Mouse (Mus musculus) ES-E14 (cell line): ENCODE measurements at regions not wholly inside any gene's neighbourhood (a gene's known extent, or its start where the extent isn't known, plus 50 kb on each side); places are given as distances from the start of the nearest gene placed in this dataset.

Source experiments
- DNase-seq: peaks from one replicate; pipeline ENCODE4 v3.0.0-alpha.2; 2013; ENCODE audit warnings: low read depth, low spot score
- H3K27ac ChIP-seq: 2 replicates; pipeline ENCODE4 v1.5.1; 2012; ENCODE audit warnings: low read depth, mild to moderate bottlenecking, low read length, moderate library complexity, mixed read lengths; ENCODE audit not compliant: poor library complexity, insufficient read depth, severe bottlenecking
- H3K36me3 ChIP-seq: 2 replicates; pipeline ENCODE4 v1.6.1; 2012; ENCODE audit warnings: mild to moderate bottlenecking, low read length, moderate library complexity, mixed read lengths; ENCODE audit not compliant: control insufficient read depth, poor library complexity, insufficient read depth, severe bottlenecking
- H3K4me1 ChIP-seq, 2 experiments: fragments of 150-350 bp in 1 of 2; sonication (generic) in 1 of 2; 2 replicates each; pipeline ENCODE4 v1.6.1; 2012; ENCODE audit warnings: low read length in 2 of 2, mild to moderate bottlenecking in 1 of 2, mixed read lengths in 1 of 2; ENCODE audit not compliant: control insufficient read depth in 2 of 2, insufficient read depth in 2 of 2, poor library complexity in 1 of 2
- H3K4me3 ChIP-seq, 2 experiments: fragments of 150-350 bp in 1 of 2; sonication (generic) in 1 of 2; 2 replicates each; pipeline ENCODE4 v1.5.1; 2012; ENCODE audit warnings: low read length in 2 of 2, low read depth in 1 of 2, mild to moderate bottlenecking in 1 of 2, mixed read lengths in 1 of 2; ENCODE audit not compliant: insufficient read depth in 1 of 2, poor library complexity in 1 of 2, severe bottlenecking in 1 of 2
- H3K9ac ChIP-seq: 2 replicates; pipeline ENCODE4 v1.6.1; 2012; ENCODE audit warnings: low read depth, mild to moderate bottlenecking, low read length, mixed read lengths; ENCODE audit not compliant: poor library complexity, insufficient read depth, severe bottlenecking
- H3K9me3 ChIP-seq: fragments of 150-350 bp; sonication (generic); 2 replicates; pipeline ENCODE4 v1.6.1; 2012; ENCODE audit warnings: low read depth, mild to moderate bottlenecking, low read length; ENCODE audit not compliant: control insufficient read depth, insufficient read depth
- CHD2 ChIP-seq: IDR thresholded peaks from 2 replicates; pipeline ENCODE4 v1.6.1; 2014; ENCODE audit warnings: mild to moderate bottlenecking, low read depth, low read length, inconsistent platforms
- HCFC1 ChIP-seq: IDR thresholded peaks from 2 replicates; pipeline ENCODE4 v1.6.1; 2012; ENCODE audit warnings: low read length, inconsistent platforms, borderline replicate concordance; ENCODE audit not compliant: insufficient read depth
- MAFK ChIP-seq: IDR thresholded peaks from 2 replicates; pipeline ENCODE4 v1.6.1; 2014; ENCODE audit warnings: mild to moderate bottlenecking, low read depth, low read length, inconsistent platforms; ENCODE audit not compliant: insufficient read depth
- ZC3H11A ChIP-seq: IDR thresholded peaks from 2 replicates; pipeline ENCODE4 v1.6.1; 2012; ENCODE audit warnings: low read depth, mild to moderate bottlenecking, inconsistent platforms, low read length, borderline replicate concordance
- ZNF384 ChIP-seq: IDR thresholded peaks from 2 replicates; pipeline ENCODE4 v1.6.1; 2012; ENCODE audit warnings: low read depth, low read length, inconsistent platforms
- in situ Hi-C, 2 experiments: fragments of 600-800 bp; cut with MboI; formaldehyde crosslinking; loops; one replicate each; pipeline ENCODE4 v1.15.1; 2025; ENCODE audit warnings: low sequenced_read_pairs in 2 of 2, inconsistent platforms in 1 of 2; ENCODE audit not compliant: unreplicated experiment in 2 of 2

- in situ Hi-C loops = no loop called here
- DNase-seq = no peak
- no peak overlapping the region for H3K4me3 ChIP-seq
- H3K9ac ChIP-seq = no peak overlapping the region
- no peaks in the 10 kb centered on the region for H3K4me1 ChIP-seq
- H3K27ac ChIP-seq = no peak overlapping the region
- no peaks in the 10 kb centered on the region for H3K9me3 ChIP-seq
- TF ChIP-seq ZNF384 = no peak
- no peak for TF ChIP-seq HCFC1
- no peak for TF ChIP-seq MAFK
- no peak for TF ChIP-seq CHD2
- TF ChIP-seq ZC3H11A = no peak
- H3K36me3 ChIP-seq = no peaks in the 10 kb centered on the region
Measured at GRCm38 (mm10) chr13:56021716-56022115, 114.4 kb downstream of the H2afy start.

DNA sequence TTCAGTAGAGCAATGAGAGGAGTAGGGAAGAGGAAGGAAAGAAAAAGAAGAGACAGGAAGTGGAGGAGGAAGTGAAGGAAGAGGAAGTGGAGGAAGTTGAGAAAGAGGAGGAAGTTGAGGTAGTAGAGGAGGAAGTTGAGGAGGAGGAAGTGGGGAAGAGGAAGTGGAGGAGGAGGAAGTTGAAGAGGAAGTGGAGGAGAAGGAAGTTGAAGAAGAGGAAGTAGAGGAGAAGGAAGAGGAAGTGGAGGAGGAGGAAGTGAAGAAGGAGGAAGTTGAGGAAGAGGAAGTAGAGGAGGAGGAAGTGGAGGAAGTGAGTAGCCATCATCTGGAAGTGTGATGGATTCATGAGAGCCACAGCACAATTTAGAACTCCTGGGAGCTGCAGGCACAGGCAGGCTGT is 122.2 kb downstream of the H2afy start:
- Histone ChIP-seq H3K4me3 (no peak overlapping the region), H3K36me3 (no peaks in the 10 kb centered on the region), H3K9me3 (no peaks in the 10 kb centered on the region), H3K9ac (no peak overlapping the region), H3K27ac (no peak overlapping the region), H3K4me1 (no peaks in the 10 kb centered on the region)
- DNase-seq = no peak
- no peak for TF ChIP-seq ZNF384
- TF ChIP-seq ZC3H11A = no peak
- TF ChIP-seq MAFK = no peak
- no peak for TF ChIP-seq CHD2
- no peak for TF ChIP-seq HCFC1
- in situ Hi-C loops = no loop called here

GRCm38 (mm10) chr13:56010416-56010815 is 125.7 kb downstream of the H2afy start:
- Histone ChIP-seq H3K4me1 (peaks cover 0 to 3% of the 10 kb centered on the region in 2 experiments; a peak in 1 of 4 replicates), H3K36me3 (no peaks in the 10 kb centered on the region), H3K27ac (no peak overlapping the region), H3K4me3 (no peak overlapping the region), H3K9ac (no peak overlapping the region), H3K9me3 (no peaks in the 10 kb centered on the region)
- DNase-seq = no peak
- in situ Hi-C loops = no loop called here
- TF ChIP-seq ZC3H11A = no peak
- no peak for TF ChIP-seq MAFK
- no peak for TF ChIP-seq CHD2
- no peak for TF ChIP-seq HCFC1
- TF ChIP-seq ZNF384 = no peak

GRCm38 (mm10) chr13:56006827-56007226 is 129.3 kb downstream of the H2afy start:
- Histone ChIP-seq H3K4me1 (peaks cover 0 to 3% of the 10 kb centered on the region in 2 experiments; a peak in 1 of 4 replicates), H3K36me3 (no peaks in the 10 kb centered on the region), H3K27ac (no peak overlapping the region), H3K9ac (no peak overlapping the region), H3K4me3 (no peak overlapping the region), H3K9me3 (no peaks in the 10 kb centered on the region)
- in situ Hi-C loops = no loop called here
- DNase-seq = no peak
- no peak for TF ChIP-seq ZC3H11A
- TF ChIP-seq CHD2 = no peak

GRCm38 (mm10) chr13:56005746-56006145 is 130.4 kb downstream of the H2afy start:
- TF ChIP-seq ZNF384 (no peak), ZC3H11A (no peak), MAFK (no peak), HCFC1 (no peak), CHD2 (no peak)
- Histone ChIP-seq H3K4me3 (no peak overlapping the region), H3K4me1 (peaks cover 0 to 3% of the 10 kb centered on the region in 2 experiments; a peak in 1 of 4 replicates), H3K9ac (no peak overlapping the region), H3K9me3 (no peaks in the 10 kb centered on the region), H3K27ac (no peak overlapping the region), H3K36me3 (no peaks in the 10 kb centered on the region)
- DNase-seq = no peak
- in situ Hi-C loops = no loop called here
